Mouse (Mus musculus) forebrain, embryonic 11.5 days (tissue): ENCODE measurements around the gene Fbxl14. TPM values are rescaled to one million over a fixed set of nuclear protein-coding genes. Genes with fewer than 3 reads are reported as not detected.

ENCODE experiments used
- polyA plus RNA-seq: library from polyadenylated mRNA; unstranded; fragments of >200 nt; fragmentation: Nextera tagmentation; extraction: Ambion mirVana; gene quantifications from 2 replicates; pipeline ENCODE4 v1.2.1, GENCODE M21; 2014

The Fbxl14 gene
- polyA plus RNA-seq, 1 experiment from 2014 or later = 5.6 TPM

Other genes with a start within 250 kb of the Fbxl14 start
- gene Cacna2d4, start 243.1 kb upstream of the Fbxl14 start, polyA plus RNA-seq = 0.05 TPM in 1 of 2 replicates, not detected in the other
- gene Lrtm2, start 148.9 kb upstream of the Fbxl14 start, polyA plus RNA-seq = 0.16 and 0.67 TPM in 2 replicates
- gene Adipor2, start 62.0 kb upstream of the Fbxl14 start, polyA plus RNA-seq = 19.9 and 20.6 TPM in 2 replicates
- gene Wnt5b, start 64.7 kb downstream of the Fbxl14 start, polyA plus RNA-seq = 14.5 and 16.1 TPM in 2 replicates